Mouse (Mus musculus) megakaryocyte-erythroid progenitor cell, adult 5-6 weeks (primary cell): Measurements from ENCODE around the gene Stox1. TPM values are rescaled to one million over a fixed set of nuclear protein-coding genes. Genes with fewer than 3 reads are reported as not detected.
"Not testable (repeated sequence)": the region's sequence is repeated elsewhere in the genome, so short reads cannot be mapped to it uniquely, and the experiment has no call there.

Source experiments
- ATAC-seq: replicated peaks from 2 replicates; pipeline ENCODE4 v1.8.0; 2016; ENCODE audit warnings: mild to moderate bottlenecking, inconsistent platforms; ENCODE audit not compliant: severe bottlenecking, poor library complexity, low FRiP score, low TSS enrichment
- total RNA-seq, 2 experiments: library from RNA; stranded (forward) in 1 of 2; stranded (reverse) in 1 of 2; fragments of 200-1000, 215-1000 nt in 1 of 2; fragments of >200 nt in 1 of 2; fragmentation: Nextera tagmentation in 1 of 2; gene quantifications; 2 replicates each; pipeline ENCODE4 v1.2.3; 2014 to 2017

Gene Stox1
- total RNA-seq (2014; fragmentation: Nextera tagmentation) (not detected in 2 replicates), total RNA-seq (2017) (not detected in 2 replicates)

GRCm38 (mm10) chr10:62725771-62726687, at the start of gene Stox1:
Gene Stox1, minus strand, starts transcription at chr10:62726128.
- peak; percentile 51 for ATAC-seq

GRCm38 (mm10) chr10:62750781-62751180, 24.9 kb upstream of the Stox1 start:
- ATAC-seq, result no peak

DNA sequence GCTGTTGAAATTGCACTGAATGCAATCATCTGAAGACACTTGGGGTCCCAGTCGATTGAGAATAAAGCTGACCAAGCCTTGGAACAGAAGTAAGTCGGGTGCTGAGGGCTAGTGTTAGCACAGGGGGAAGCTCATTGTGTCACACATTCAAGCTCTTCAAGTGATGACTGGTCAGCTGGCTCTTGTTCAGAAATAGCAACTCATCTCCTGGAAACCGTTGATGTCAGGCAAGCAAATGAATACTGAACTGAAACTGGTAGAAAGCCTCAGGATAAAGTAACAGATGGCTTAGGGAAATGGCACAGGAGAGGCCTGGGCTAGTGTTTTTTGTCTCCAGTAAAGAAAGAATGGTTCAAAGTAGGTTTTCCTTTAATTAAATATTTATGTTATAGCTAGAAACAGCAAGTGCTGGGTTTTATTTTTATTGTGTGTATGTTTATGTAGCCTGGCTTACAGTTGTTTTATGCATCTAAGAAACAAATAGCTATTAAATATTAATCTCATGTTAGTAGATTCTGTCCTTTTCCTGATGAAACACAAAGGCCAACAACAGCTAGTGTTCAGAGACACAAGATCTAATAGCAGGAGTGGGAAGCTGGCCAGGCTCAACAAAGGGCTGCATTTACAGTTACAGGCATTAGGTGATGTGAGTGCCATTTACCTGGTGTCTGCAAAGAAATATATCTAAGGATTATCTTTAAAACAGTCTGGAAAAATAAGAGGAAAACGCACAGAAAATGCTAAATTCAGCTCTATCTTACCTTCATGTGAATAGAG, 14.2 kb upstream of the Stox1 start:
- no peak for ATAC-seq

DNA sequence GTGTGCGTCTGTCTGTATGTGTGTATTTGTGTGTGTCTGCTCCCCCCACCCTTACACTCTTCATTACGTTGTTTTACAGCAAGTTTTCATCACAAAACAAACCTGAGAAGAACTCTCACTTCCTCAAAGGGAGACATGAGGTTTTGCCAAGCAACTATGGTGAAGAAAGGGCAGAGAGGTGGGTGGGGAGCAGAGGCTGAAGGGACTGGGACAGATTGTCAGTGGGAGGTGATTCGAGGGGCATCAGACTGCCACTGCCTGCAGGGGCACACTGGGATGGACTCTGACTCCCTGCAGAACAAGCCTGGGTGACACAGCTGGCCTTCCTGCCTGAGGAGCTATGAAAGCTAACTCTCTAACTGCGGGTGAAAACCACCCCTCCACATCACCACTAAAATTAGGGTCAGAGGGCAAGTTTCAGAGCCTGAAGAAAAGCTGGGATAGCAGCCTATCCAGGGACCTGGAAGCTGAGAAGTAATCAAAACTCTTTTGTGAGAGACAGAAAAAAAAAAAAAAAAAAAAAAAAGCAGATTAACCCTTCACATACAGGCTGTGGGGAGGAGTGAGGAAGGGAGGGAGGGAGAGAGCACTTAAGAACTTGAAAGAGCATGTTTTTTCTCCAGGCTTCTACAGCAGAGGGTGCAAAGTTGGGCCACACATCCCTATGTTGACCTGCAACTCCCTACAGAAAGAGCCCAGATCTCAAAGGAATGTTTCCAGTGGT, 11.2 kb upstream of the Stox1 start:
- no peak for ATAC-seq

GRCm38 (mm10) chr10:62730826-62731225, 4.9 kb upstream of the Stox1 start:
- ATAC-seq, result no peak

DNA sequence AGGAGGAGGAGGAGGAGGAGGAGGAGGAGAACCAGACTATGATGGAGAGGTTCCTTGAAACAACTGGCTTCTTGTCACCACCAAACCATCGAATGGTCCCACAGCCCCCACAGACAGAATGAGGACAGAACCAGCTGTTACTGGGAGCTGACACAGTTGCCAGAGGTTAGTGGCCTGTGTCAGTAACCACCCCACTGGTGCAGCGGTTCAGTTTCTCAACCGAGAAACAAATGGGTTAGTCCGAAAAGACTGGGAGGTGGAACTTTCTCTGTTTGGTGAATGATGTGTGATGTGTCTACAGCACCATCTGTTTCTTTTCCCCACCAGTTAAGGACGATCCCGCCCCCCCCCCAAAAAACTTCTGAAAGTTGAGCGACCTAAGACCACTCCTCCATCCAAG, 992 bp downstream of the Stox1 start:
- ATAC-seq, result no peak

DNA sequence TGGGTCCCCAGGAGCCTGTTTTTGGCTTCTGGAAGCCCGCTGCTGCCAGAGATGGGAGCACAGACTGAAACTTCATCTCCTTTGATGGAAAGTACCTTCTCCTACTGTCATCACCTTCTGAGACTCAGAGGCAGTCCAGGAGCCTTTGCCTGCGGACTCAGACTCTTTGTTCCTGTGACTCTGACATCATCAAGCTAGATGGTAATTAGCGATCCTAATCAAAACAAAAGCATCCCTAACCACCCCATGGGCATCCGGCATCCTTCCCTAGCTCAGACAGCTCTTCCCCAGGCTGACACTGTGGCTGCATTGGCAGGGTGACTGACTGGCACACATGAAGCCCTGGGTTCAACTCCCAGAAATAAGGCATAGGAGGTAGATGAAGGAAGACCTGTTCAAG, 3.2 kb downstream of the Stox1 start:
- ATAC-seq, result no peak

GRCm38 (mm10) chr10:62720574-62720973, 5.4 kb downstream of the Stox1 start:
- ATAC-seq, result not testable (repeated sequence)

DNA sequence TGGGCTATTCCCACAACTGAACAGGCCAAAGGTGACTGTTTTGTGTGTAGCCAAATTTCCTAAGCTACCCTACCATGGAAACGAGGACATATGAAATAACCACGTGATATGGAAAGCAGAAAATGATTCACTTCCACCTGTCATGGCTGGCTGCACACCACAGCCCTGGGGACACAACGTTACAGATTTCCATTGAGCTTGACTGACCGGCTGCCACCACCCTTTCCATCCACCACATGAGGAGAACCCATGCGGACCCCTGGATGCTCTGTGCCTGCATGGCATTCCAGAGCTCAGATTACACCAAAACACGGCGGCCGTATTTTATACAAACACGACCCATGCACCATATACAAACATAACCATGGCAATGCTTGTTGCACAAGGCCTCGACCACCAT, 12.5 kb downstream of the Stox1 start:
- no peak for ATAC-seq

- ATAC-seq, result no peak
Observed at GRCm38 (mm10) chr10:62703579-62703978, 22.3 kb downstream of the Stox1 start.

DNA sequence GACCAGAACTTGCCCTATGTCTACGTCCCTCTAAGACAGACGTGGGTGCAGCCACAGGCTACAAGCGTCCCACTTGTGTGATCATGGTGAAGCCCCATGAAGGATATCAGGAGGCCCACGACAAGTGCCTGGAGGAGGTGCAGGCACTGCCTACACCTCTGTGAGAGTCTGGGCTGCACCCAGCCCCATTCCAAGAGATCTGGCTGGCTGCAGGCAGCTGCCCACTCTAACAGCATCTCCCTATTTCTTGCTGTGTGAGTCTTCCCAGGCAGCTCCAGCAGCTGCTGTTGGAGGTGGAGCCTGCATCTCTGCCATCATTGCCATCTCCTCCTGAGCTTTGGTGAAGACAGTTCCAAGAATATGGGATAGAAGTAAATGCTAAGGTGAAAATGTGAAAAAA, 23.5 kb downstream of the Stox1 start:
- no peak for ATAC-seq

DNA sequence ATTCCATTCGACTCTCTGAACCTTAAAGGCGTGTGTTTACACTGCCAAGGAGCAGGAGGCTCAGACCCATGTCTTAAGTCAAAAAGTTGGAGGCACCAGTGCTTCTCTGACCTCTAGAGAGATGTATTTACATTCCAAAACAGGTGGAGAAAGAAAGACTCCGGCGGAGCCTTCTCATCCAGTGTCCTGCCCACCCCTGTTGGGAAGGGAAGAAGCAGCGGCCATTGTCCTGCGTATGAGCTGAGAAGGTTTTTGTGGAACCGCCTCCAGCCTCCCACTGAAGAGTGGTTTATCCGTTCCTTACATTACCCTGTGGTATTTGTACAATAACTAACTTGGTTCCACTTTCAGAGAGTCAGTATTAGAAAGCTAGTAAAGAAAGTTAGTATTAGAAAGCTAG, 33.2 kb downstream of the Stox1 start:
- ATAC-seq, result no peak

DNA sequence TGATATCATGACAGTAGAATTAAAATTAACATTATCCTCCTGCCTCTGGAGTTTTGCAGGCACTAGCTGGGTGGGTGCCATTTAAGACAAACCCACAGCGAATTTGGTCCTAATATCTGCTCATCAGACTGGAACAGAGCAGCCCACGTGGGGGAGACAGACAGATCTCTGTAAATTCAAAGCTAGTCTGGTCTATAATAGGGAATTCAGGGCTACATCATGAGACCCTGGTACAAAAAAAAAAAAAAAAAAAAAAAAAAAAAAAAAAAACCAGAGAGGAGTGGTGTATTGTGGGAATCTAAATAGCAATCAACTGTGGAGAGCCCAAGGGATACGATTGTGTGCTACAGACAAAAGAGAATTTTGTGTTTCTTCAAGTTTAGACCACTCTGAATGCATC, 33.7 kb downstream of the Stox1 start:
- ATAC-seq, result no peak

DNA sequence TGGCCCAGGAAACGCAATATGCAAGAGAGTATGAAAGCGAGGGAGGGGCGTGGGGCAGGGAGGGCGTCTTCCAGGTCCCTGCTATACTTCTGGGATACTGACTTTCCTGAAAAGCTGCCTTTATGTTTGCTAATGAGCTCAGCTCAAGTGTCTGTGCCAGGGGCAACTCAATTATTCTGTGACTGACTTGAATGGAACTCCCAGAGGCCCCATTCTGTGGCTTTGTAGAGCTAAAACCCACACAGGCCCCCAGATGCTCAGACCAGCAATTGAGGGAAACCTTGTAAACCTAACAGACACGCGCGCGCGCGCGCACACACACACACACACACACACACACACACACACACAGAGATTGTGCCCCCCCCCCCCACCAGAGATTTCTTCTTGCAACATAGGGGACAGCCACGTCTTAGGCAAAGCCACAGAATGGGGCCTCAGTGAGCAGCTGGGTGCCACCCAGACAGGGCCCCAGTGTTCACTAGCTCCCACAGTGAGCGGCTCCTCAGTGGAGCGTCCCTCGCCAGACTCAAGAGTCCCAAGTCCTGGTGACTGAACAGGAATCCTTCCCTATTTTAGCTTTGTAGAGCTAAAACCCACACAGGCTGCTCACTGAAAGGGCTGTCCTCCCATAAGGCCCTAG, 38.8 kb downstream of the Stox1 start:
- ATAC-seq, result no peak

- 0 out of 2 replicates have a peak, but pooled peaks have one; percentile 42 for ATAC-seq
Observed at GRCm38 (mm10) chr10:62683043-62683442, 42.9 kb downstream of the Stox1 start.

DNA sequence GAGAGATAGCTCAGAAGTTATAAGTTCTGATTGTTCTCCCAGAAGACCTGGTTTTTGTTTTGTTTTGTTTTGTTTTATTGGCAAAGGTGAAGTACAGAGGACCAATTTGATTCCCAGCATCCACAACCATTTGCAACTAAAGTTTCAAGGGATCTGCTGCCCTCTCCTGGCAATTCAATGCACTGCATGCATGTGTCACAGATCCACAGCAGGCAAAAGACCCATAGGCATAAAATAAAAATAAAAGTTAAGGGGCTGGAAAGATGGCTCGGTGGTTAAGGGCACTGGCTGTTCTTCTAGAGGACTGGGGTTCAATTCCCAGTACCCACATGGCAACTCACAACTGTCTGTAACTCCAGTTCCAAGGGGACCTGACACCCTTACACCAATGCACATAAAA, 46.1 kb downstream of the Stox1 start:
- no peak for ATAC-seq

- no peak for ATAC-seq
Observed at GRCm38 (mm10) chr10:62677329-62677728, 48.6 kb downstream of the Stox1 start.

DNA sequence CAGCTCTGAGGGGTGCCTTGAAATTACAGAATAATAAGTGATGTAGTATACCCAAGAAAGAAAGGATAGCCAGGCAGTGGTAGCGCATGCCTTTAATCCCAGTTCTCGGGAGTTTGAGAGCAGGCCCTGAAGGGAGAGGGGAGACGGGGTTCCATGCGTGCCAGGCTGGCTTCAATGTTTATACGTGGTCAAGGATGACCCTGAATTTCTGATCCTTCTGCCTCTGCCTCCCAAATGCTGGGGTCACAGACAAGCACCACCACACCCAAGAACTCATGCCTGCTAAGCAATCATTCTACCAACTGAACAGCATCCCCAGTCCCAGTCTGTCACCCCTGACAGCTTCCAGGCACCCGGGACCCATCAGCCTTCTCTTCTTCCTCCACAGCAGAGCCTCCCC, 49.7 kb downstream of the Stox1 start:
- ATAC-seq, result no peak

GRCm38 (mm10) chr10:62672359-62672758, 53.6 kb downstream of the Stox1 start:
- no peak for ATAC-seq
